Mouse (Mus musculus) CD4-positive naive resting alpha-beta T cell, adult 76 days (primary cell): ENCODE measurements around the gene Ndufab1. TPM values are rescaled to one million over a fixed set of nuclear protein-coding genes. Genes with fewer than 3 reads are reported as not detected.

Experiments used
- total RNA-seq: library from RNA; stranded (reverse); gene quantifications from one replicate; pipeline ENCODE4 v1.2.4, GENCODE M21; 2023

Ndufab1 gene
- 70.8 TPM for total RNA-seq

GRCm38 (mm10) chr7:122101747-122102244 is at the start of gene Ndufab1:
Gene Ndufab1, minus strand, starts transcription at chr7:122101886.

GRCm38 (mm10) chr7:122132497-122133337 is 31.0 kb upstream of the Ndufab1 start, which contains the start of the genes Palb2 and Dctn5:
Gene Palb2, minus strand, starts transcription at chr7:122132985.
Gene Dctn5, plus strand, starts transcription at chr7:122133041.

GRCm38 (mm10) chr7:122066945-122067516 is 34.7 kb downstream of the Ndufab1 start, which contains the start of the genes Ubfd1 and Ears2:
Gene Ubfd1, plus strand, starts transcription at chr7:122067175.
Gene Ears2, minus strand, starts transcription at chr7:122067263.

Other genes with a start within 250 kb of the Ndufab1 start
- not detected for gene Scnn1b, start 236.8 kb downstream of the Ndufab1 start, total RNA-seq
- gene Cog7, start 120.2 kb downstream of the Ndufab1 start, total RNA-seq = 11.4 TPM
- 25.8 TPM for gene Gga2, start 80.7 kb downstream of the Ndufab1 start, total RNA-seq
- gene Ubfd1, start 34.7 kb downstream of the Ndufab1 start, total RNA-seq = 38.5 TPM
- gene Ears2, start 34.6 kb downstream of the Ndufab1 start, total RNA-seq = 14.5 TPM
- gene Palb2, start 31.1 kb upstream of the Ndufab1 start, total RNA-seq = 2.6 TPM
- gene Dctn5, start 31.2 kb upstream of the Ndufab1 start, total RNA-seq = 67.8 TPM
- 3.0 TPM for gene Plk1, start 57.6 kb upstream of the Ndufab1 start, total RNA-seq
- not detected for gene Ern2, start 84.3 kb upstream of the Ndufab1 start, total RNA-seq
- gene Chp2, start 117.6 kb upstream of the Ndufab1 start, total RNA-seq = not detected
- gene Prkcb, start 186.9 kb upstream of the Ndufab1 start, total RNA-seq = 161 TPM